Comparison of ENCODE assay signal across 11 mouse cellular contexts in genomic region chr7:80903625-80904422, GRCm38 (mm10). TPM values are rescaled to one million over a fixed set of nuclear protein-coding genes. Genes with fewer than 3 reads are reported as not detected.
A peak's percentile ranks its signal among the peaks of the same experiment; 100 is the strongest.
DNase-seq lines count a peak whose midpoint lies in the region; ATAC-seq and TF ChIP-seq lines count a peak whose summit lies in the region.
"Had no signal": no experiment of that assay in that cellular context is flagged by ENCODE, and none has a peak within 500 bp of the region (broad histone marks: within the 10 kb centered on the region; RNA-seq: fewer than 3 reads in every experiment).

No protein-coding gene starts in this region.

- no peak overlapping the region for H3K9ac ChIP-seq in forebrain, embryonic 11.5 days (ENCODE audit: low read length)
- no peak overlapping the region; the same call in 1 of the 2 replicates for H3K9ac ChIP-seq in forebrain, embryonic 14.5 days (ENCODE audit: low read length)
- H3K9ac ChIP-seq in kidney, postnatal 0 days (ENCODE audit: low read depth, low read length) = no peak overlapping the region
- H3K9ac ChIP-seq in embryonic facial prominence, embryonic 12.5 days = peak overlapping the region; percentile 65
- H3K9ac ChIP-seq in limb, embryonic 15.5 days = no peak overlapping the region

- H3K4me2 ChIP-seq in forebrain, embryonic 11.5 days (ENCODE audit: low read depth, low read length, severe bottlenecking) = peak overlapping the region; percentile 89; the same call in 1 of the 2 replicates
- H3K4me2 ChIP-seq in forebrain, embryonic 14.5 days (ENCODE audit: low read length) = no peak overlapping the region
- H3K4me2 ChIP-seq in kidney, postnatal 0 days (ENCODE audit: low read length) = peak overlapping the region; percentile 87; the same call in 1 of the 2 replicates
- H3K4me2 ChIP-seq in embryonic facial prominence, embryonic 12.5 days (replicated peaks) = peak overlapping the region; percentile 94
- H3K4me2 ChIP-seq in limb, embryonic 15.5 days = peak overlapping the region; percentile 88; the same call in 1 of the 2 replicates

- peaks cover 5% of the 10 kb centered on the region; the same call in 1 of the 2 replicates for H3K4me1 ChIP-seq in forebrain, embryonic 11.5 days (replicated peaks; ENCODE audit: control insufficient read depth, insufficient read depth, low read length)
- H3K4me1 ChIP-seq in forebrain, embryonic 14.5 days (ENCODE audit: control insufficient read depth, insufficient read depth, low read length) = peaks cover 11% of the 10 kb centered on the region
- peaks cover 16% of the 10 kb centered on the region for H3K4me1 ChIP-seq in kidney, postnatal 0 days (replicated peaks; ENCODE audit: insufficient read depth, low read length)
- peaks cover 24% of the 10 kb centered on the region for H3K4me1 ChIP-seq in embryonic facial prominence, embryonic 12.5 days
- peaks cover 28% of the 10 kb centered on the region for H3K4me1 ChIP-seq in limb, embryonic 15.5 days

- H3K36me3 ChIP-seq in forebrain, embryonic 11.5 days (ENCODE audit: control insufficient read depth, insufficient read depth, low read length) = no peaks in the 10 kb centered on the region
- peaks cover 29% of the 10 kb centered on the region for H3K36me3 ChIP-seq in forebrain, embryonic 14.5 days (ENCODE audit: control insufficient read depth, insufficient read depth, low read length)
- H3K36me3 ChIP-seq in kidney, postnatal 0 days (ENCODE audit: insufficient read depth, low read length) = 0 out of 2 replicates have a peak, but pooled peaks cover 7% of the 10 kb centered on the region
- H3K36me3 ChIP-seq in embryonic facial prominence, embryonic 12.5 days = peaks cover 12% of the 10 kb centered on the region
- peaks cover 19% of the 10 kb centered on the region for H3K36me3 ChIP-seq in limb, embryonic 15.5 days

- H3K4me3 ChIP-seq in forebrain, embryonic 11.5 days (ENCODE audit: low read depth, low read length) = no peak overlapping the region
- no peak overlapping the region for H3K4me3 ChIP-seq in forebrain, embryonic 14.5 days (ENCODE audit: low read depth, low read length)
- H3K4me3 ChIP-seq in kidney, postnatal 0 days (replicated peaks; ENCODE audit: low read depth, low read length) = no peak overlapping the region; the same call in 1 of the 2 replicates
- no peak overlapping the region for H3K4me3 ChIP-seq in embryonic facial prominence, embryonic 12.5 days
- H3K4me3 ChIP-seq in limb, embryonic 15.5 days = no peak overlapping the region

- no peaks in the 10 kb centered on the region for H3K27me3 ChIP-seq in forebrain, embryonic 11.5 days (ENCODE audit: control insufficient read depth, insufficient read depth, low read length)
- no peaks in the 10 kb centered on the region for H3K27me3 ChIP-seq in forebrain, embryonic 14.5 days (replicated peaks; ENCODE audit: control insufficient read depth, insufficient read depth, low read length)
- no peaks in the 10 kb centered on the region for H3K27me3 ChIP-seq in kidney, postnatal 0 days (ENCODE audit: insufficient read depth, low read length)
- no peaks in the 10 kb centered on the region for H3K27me3 ChIP-seq in embryonic facial prominence, embryonic 12.5 days
- H3K27me3 ChIP-seq in limb, embryonic 15.5 days = no peaks in the 10 kb centered on the region

- WGBS in forebrain, embryonic 11.5 days = 88% methylated on average over 11 of the region's 11 CpGs
- WGBS in forebrain, embryonic 14.5 days = 86% methylated on average over 11 of the region's 11 CpGs
- WGBS in kidney, postnatal 0 days = 82% methylated on average over 11 of the region's 11 CpGs
- WGBS in embryonic facial prominence, embryonic 12.5 days = 80% methylated on average over 11 of the region's 11 CpGs
- WGBS in limb, embryonic 15.5 days = 87% methylated on average over 11 of the region's 11 CpGs

- TF ChIP-seq CTCF in kidney, postnatal 0 days (IDR thresholded peaks at IDR 0.05; ENCODE audit: low read depth) = no peak

- H3K27ac ChIP-seq in forebrain, embryonic 11.5 days (ENCODE audit: low read depth, low read length) = no peak overlapping the region
- H3K27ac ChIP-seq in forebrain, embryonic 14.5 days (ENCODE audit: low read depth, low read length) = no peak overlapping the region
- no peak overlapping the region for H3K27ac ChIP-seq in kidney, postnatal 0 days
- H3K27ac ChIP-seq in embryonic facial prominence, embryonic 12.5 days = no peak overlapping the region
- no peak overlapping the region for H3K27ac ChIP-seq in limb, embryonic 15.5 days

- ATAC-seq in forebrain, embryonic 11.5 days (replicated peaks; ENCODE audit: low FRiP score) = no peak
- no peak for ATAC-seq in forebrain, embryonic 14.5 days
- no peak for ATAC-seq in kidney, postnatal 0 days (replicated peaks; ENCODE audit: low FRiP score, low read depth)
- no peak for ATAC-seq in embryonic facial prominence, embryonic 12.5 days (ENCODE audit: insufficient number of reproducible peaks, insufficient read depth, low FRiP score, low TSS enrichment)
- ATAC-seq in limb, embryonic 15.5 days (ENCODE audit: insufficient number of reproducible peaks, low FRiP score, low TSS enrichment, low read depth) = no peak

- no peaks in the 10 kb centered on the region for H3K9me3 ChIP-seq in forebrain, embryonic 11.5 days (ENCODE audit: control insufficient read depth, low read length)
- H3K9me3 ChIP-seq in forebrain, embryonic 14.5 days (replicated peaks; ENCODE audit: control insufficient read depth, low read length) = no peaks in the 10 kb centered on the region
- H3K9me3 ChIP-seq in kidney, postnatal 0 days (replicated peaks; ENCODE audit: low read length) = no peaks in the 10 kb centered on the region
- H3K9me3 ChIP-seq in embryonic facial prominence, embryonic 12.5 days = no peaks in the 10 kb centered on the region
- H3K9me3 ChIP-seq in limb, embryonic 15.5 days = no peaks in the 10 kb centered on the region

- DNase-seq in forebrain, embryonic 11.5 days (ENCODE audit: low spot score) = no peak
- DNase-seq in forebrain, embryonic 14.5 days (ENCODE audit: low spot score) = no peak
- no peak for DNase-seq in kidney, postnatal 0 days (ENCODE audit: low spot score)
- no peak for DNase-seq in kidney, postnatal 10 days
- no peak for DNase-seq in ovary, postnatal 14 days (ENCODE audit: low spot score)
- no peak for DNase-seq in gastrocnemius, adult 8-10 months (ENCODE audit: low spot score in 2 of 2)
- DNase-seq: adrenal gland, adult 8-10 months; cerebellum, adult 9-10 months; lung, adult 2 months had no signal

RNA-seq across cellular contexts. Expression of gene Nmb, which starts 1.1 kb away (rescaled TPM):
- 7.3 and 8.6 TPM in 2 replicates for polyA plus RNA-seq in forebrain, embryonic 11.5 days (2014; fragmentation: Nextera tagmentation; extraction: Ambion mirVana)
- polyA plus RNA-seq in forebrain, embryonic 14.5 days (2014; fragmentation: Nextera tagmentation; extraction: Ambion mirVana) = 3.8 and 7.9 TPM in 2 replicates
- 9.3 and 10.5 TPM in 2 replicates for polyA plus RNA-seq in kidney, postnatal 0 days (2015; fragmentation: Nextera tagmentation; extraction: Ambion mirVana)
- polyA plus RNA-seq in embryonic facial prominence, embryonic 12.5 days (2016; fragmentation: Nextera tagmentation; extraction: Ambion mirVana) = 6.1 and 6.2 TPM in 2 replicates
- polyA plus RNA-seq in limb, embryonic 15.5 days (2015; fragmentation: Nextera tagmentation; extraction: Ambion mirVana) = 5.6 and 6.6 TPM in 2 replicates
- total RNA-seq in gastrocnemius, adult 8-10 months (2022) = 1 to 10 TPM; 2.4 to 5.0 (median 4.0) TPM

RNA-seq across cellular contexts. Expression of gene Wdr73, which starts 2.8 kb away (rescaled TPM):
- 40.5 and 41.6 TPM in 2 replicates for polyA plus RNA-seq in forebrain, embryonic 11.5 days (2014; fragmentation: Nextera tagmentation; extraction: Ambion mirVana)
- polyA plus RNA-seq in forebrain, embryonic 14.5 days (2014; fragmentation: Nextera tagmentation; extraction: Ambion mirVana) = 36.3 and 38.1 TPM in 2 replicates
- 29.8 and 32.9 TPM in 2 replicates for polyA plus RNA-seq in kidney, postnatal 0 days (2015; fragmentation: Nextera tagmentation; extraction: Ambion mirVana)
- polyA plus RNA-seq in embryonic facial prominence, embryonic 12.5 days (2016; fragmentation: Nextera tagmentation; extraction: Ambion mirVana) = 32.8 and 34.6 TPM in 2 replicates
- 26.3 and 27.4 TPM in 2 replicates for polyA plus RNA-seq in limb, embryonic 15.5 days (2015; fragmentation: Nextera tagmentation; extraction: Ambion mirVana)
- 1 to 10 TPM; 2.4 to 6.0 (median 3.8) TPM for total RNA-seq in gastrocnemius, adult 8-10 months (2022)

RNA-seq across cellular contexts. Expression of gene Zscan2, which starts 43.1 kb away (rescaled TPM):
- polyA plus RNA-seq in forebrain, embryonic 11.5 days (2014; fragmentation: Nextera tagmentation; extraction: Ambion mirVana) = 3.3 and 3.8 TPM in 2 replicates
- 5.6 and 5.7 TPM in 2 replicates for polyA plus RNA-seq in forebrain, embryonic 14.5 days (2014; fragmentation: Nextera tagmentation; extraction: Ambion mirVana)
- 2.7 TPM in 2 replicates for polyA plus RNA-seq in kidney, postnatal 0 days (2015; fragmentation: Nextera tagmentation; extraction: Ambion mirVana)
- 3.6 and 5.2 TPM in 2 replicates for polyA plus RNA-seq in embryonic facial prominence, embryonic 12.5 days (2016; fragmentation: Nextera tagmentation; extraction: Ambion mirVana)
- polyA plus RNA-seq in limb, embryonic 15.5 days (2015; fragmentation: Nextera tagmentation; extraction: Ambion mirVana) = 2.3 and 2.6 TPM in 2 replicates
- total RNA-seq in gastrocnemius, adult 8-10 months (2022) = 1 to 10 TPM; 1.8 to 2.4 (median 2.0) TPM

RNA-seq across cellular contexts. Expression of gene Sec11a, which starts 43.8 kb away (rescaled TPM):
- 169 and 201 TPM in 2 replicates for polyA plus RNA-seq in forebrain, embryonic 11.5 days (2014; fragmentation: Nextera tagmentation; extraction: Ambion mirVana)
- 149 and 164 TPM in 2 replicates for polyA plus RNA-seq in forebrain, embryonic 14.5 days (2014; fragmentation: Nextera tagmentation; extraction: Ambion mirVana)
- 222 and 226 TPM in 2 replicates for polyA plus RNA-seq in kidney, postnatal 0 days (2015; fragmentation: Nextera tagmentation; extraction: Ambion mirVana)
- polyA plus RNA-seq in embryonic facial prominence, embryonic 12.5 days (2016; fragmentation: Nextera tagmentation; extraction: Ambion mirVana) = 208 and 219 TPM in 2 replicates
- 219 and 230 TPM in 2 replicates for polyA plus RNA-seq in limb, embryonic 15.5 days (2015; fragmentation: Nextera tagmentation; extraction: Ambion mirVana)
- total RNA-seq in gastrocnemius, adult 8-10 months (2022) = 10 to 100 TPM; 24.9 to 33.7 (median 25.5) TPM
